Mouse (Mus musculus) erythroblast, embryonic 14.5 days (primary cell): Measurements from ENCODE around the gene Uhrf1bp1l.

ENCODE experiments used
- GATA1 ChIP-seq: IDR thresholded peaks from 2 replicates; pipeline ENCODE4 v1.6.1; 2012; ENCODE audit warnings: low read length, inconsistent platforms, mixed read lengths
- TAL1 ChIP-seq: IDR thresholded peaks from 3 replicates; pipeline ENCODE4 v1.6.1; 2012; ENCODE audit warnings: low read length, inconsistent platforms, mixed read lengths

DNA sequence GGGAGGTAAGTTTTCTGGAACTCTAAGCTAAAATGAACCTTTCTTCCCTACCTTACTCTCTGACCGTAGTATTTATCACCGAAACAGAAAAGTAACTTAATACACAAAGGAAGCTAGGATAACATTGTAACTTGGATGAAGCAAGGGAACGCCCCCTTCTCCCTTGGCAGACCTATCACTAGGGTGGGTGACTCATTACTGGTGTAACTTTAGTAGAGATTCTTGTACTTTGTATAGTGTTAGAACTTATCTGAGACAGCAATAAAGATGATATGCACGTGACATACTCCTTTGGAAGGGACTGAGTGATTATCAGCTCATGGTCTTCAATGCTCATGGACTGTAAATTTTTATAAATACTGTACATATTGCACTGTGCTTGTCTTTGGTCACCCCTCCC is 123.4 kb downstream of the Uhrf1bp1l start:
- no peak for TF ChIP-seq GATA1
- TF ChIP-seq TAL1, result no peak
